Mouse (Mus musculus) embryonic stem cell, embryonic (primary cell): ENCODE data around the gene Cep131.

ENCODE experiments used
- CTCF ChIA-PET, 4 experiments: fragments of 300-600 bp in 2 of 4; fragments of 350-600 bp in 2 of 4; sonication (Branson Sonifier 250); formaldehyde crosslinking; loops; one replicate each; lab custom pipeline; 2022; ENCODE audit warnings: inconsistent platforms in 2 of 4; lab: Charles Lee
- POLR2A ChIA-PET, 4 experiments: fragments of 300-600 bp in 2 of 4; fragments of 350-600 bp in 2 of 4; sonication (Branson Sonifier 250); formaldehyde crosslinking; loops; one replicate each; lab custom pipeline; 2022; ENCODE audit warnings: antibody characterized with exemption in 4 of 4, inconsistent platforms in 1 of 4; lab: Charles Lee

Cep131 gene

DNA sequence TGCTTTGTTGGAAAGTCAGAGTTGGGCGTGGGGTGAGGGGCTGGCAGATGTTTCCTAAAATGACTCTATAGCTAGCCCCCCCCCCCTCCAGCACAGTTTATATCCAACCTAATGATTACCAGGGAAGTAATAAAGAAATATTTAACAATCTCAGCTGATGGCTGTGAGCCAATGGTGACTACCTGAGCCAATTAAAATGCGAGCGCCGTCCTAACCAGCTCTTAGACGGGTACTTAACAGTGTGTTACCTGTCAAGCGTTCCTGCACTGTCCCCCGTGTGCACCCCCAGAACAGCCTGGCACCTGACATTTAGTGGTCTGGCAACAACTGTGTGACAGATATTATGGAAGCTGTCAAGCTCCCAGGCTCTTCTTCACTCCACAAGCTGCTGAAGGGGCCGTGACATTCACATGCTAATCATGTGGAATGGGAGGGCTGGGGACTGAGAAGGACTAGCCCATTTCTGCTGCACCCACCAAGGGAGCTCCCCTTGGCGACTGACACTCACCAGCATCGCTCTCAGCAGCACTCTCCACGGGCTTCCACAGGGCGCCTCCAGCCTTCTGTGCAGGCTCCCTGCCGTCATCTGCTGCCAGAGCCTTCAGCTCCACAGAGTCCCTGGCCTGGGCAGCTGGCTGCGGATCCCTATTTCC lies 23.1 kb upstream of the Cep131 start:
- CTCF ChIA-PET: interaction anchor here (0.6 to 5.5 kb wide), 57 partner anchors 8 to 357 kb away, joined by 3 to 57 read pairs (median 4); partner anchors contain the start of genes Ndufaf8 (in 2 of the 4), Tepsin (in 2 of the 4), Bahcc1 (in 1 of the 4) and Cep131 (in 1 of the 4)
- POLR2A ChIA-PET: interaction anchor here in 3 of 4 experiments (0.7 to 4.2 kb wide), 30 partner anchors 10 to 231 kb away, joined by 3 to 27 read pairs (median 4); partner anchors contain the start of genes Baiap2 (in 2 of the 3), Cep131 (in 2 of the 3), Slc38a10 (in 2 of the 3) and Ndufaf8 (in 1 of the 3)

DNA sequence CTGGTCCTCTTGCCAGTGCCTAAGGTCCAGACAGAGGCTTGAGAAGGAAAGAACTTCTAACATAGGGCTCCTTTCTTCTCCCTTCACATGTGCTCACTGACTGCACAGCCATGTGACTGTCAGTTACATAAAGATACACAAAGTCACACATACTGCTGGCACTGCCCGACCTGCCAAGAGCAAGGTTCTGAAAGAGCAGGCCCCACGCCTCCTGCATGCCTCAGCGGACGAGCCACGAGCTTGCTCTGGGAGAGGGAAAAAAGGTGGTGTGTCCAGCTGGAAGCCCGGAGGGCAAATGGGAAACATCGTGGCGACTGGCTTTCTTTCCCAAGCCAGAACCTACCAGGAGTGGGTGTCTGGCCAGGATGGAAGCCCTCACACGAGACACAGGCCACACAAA lies 21.2 kb upstream of the Cep131 start:
- POLR2A ChIA-PET: interaction anchor here in 2 of 4 experiments (0.6 to 4.1 kb wide), 12 partner anchors 9 to 878 kb away, joined by 3 to 27 read pairs (median 5); partner anchors contain the start of genes Ndufaf8 (in 2 of the 2), Tepsin (in 2 of the 2), Baiap2 (in 1 of the 2) and Slc38a10 (in 1 of the 2)
- CTCF ChIA-PET: interaction anchor here in 3 of 4 experiments (1.1 to 5.5 kb wide), 8 partner anchors 8 to 201 kb away, joined by 3 to 47 read pairs (median 4); no protein-coding TSS in a partner anchor

DNA sequence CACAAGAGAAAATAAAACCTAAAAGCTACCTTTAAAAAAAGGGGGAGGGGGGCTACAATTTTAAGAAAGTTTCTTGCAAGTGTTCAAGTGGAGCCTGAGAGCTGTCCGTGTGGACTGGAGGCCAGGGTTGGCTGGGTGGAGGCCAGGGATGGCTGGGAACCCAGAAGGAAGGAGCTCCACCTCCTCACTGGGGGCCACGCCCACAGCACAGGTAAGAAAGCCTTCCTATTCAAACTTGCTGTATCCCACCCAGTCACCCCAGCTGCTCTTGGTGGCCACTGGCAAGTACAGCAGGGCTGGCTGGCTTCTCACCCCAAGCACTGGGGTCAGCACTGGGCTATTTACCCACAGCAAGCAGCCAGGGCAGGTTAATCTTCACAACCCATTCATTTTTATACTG lies 20.4 kb upstream of the Cep131 start:
- POLR2A ChIA-PET: interaction anchor here in 2 of 4 experiments (0.6 to 1.3 kb wide), 5 partner anchors 14 to 908 kb away, joined by 3 to 5 read pairs (median 3); partner anchors contain the start of gene Slc38a10 (in 1 of the 2)
- CTCF ChIA-PET: interaction anchor here in 3 of 4 experiments (1.4 to 1.7 kb wide), 4 partner anchors 9 to 201 kb away, joined by 3 to 5 read pairs (median 4); no protein-coding TSS in a partner anchor

DNA sequence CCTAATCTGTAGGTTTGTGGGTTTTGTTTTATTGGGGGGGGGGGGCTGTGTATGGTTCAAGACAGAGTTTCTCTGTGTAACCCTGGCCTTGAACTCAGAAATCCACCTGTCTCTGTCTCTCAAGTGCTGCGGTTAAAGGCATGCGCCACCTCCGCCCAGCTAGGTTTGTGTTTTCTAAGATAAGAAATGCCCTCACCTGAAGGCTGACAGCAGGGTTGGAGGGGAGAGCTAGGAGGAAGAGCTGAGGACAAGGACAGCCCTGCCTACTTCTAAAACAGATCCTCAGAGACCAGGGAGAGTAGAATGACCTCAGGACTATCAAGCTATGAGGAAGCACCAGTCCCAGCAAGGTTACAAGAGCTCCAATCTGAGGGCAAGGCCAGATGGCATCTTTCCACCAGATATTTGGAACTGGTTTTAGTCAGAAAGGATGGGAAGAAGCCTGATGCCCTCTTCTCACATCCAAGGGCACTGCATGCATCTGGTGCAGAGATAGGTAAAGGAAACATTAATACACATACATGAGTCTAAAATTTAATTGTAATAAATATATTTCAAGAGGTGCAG lies 16.9 kb upstream of the Cep131 start:
- ChIA-PET POLR2A (interaction anchor here in 3 of 4 experiments (0.6 to 1.9 kb wide), 11 partner anchors 10 to 337 kb away, joined by 3 to 7 read pairs (median 4); partner anchors contain the start of genes Baiap2 (in 1 of the 3) and Slc38a10 (in 1 of the 3)), CTCF (interaction anchor here in 2 of 4 experiments (0.7 to 1.4 kb wide), 5 partner anchors 10 to 204 kb away, joined by 3 to 14 read pairs (median 5); no protein-coding TSS in a partner anchor)

- ChIA-PET CTCF (interaction anchor here in 2 of 4 experiments (0.6 to 1.1 kb wide), 3 partner anchors 8 to 88 kb away, joined by 3 read pairs; no protein-coding TSS in a partner anchor), POLR2A (interaction anchor here in 2 of 4 experiments (0.9 to 1.6 kb wide), 3 partner anchors 15 to 163 kb away, joined by 3 to 4 read pairs (median 3); partner anchors contain the start of gene Cep131 (in 1 of the 2))
Measured at GRCm38 (mm10) chr11:120101036-120101435, 14.4 kb upstream of the Cep131 start.

- POLR2A ChIA-PET: interaction anchor here in 3 of 4 experiments (0.6 to 3.8 kb wide), 41 partner anchors 9 to 670 kb away, joined by 3 to 33 read pairs (median 3); partner anchors contain the start of genes Baiap2 (in 3 of the 3), Cep131 (in 3 of the 3), Slc38a10 (in 2 of the 3) and Ccdc137 (in 1 of the 3)
- CTCF ChIA-PET: interaction anchor here in 3 of 4 experiments (0.5 to 2.8 kb wide), 14 partner anchors 12 to 686 kb away, joined by 3 to 16 read pairs (median 4); partner anchors contain the start of genes Cep131 (in 1 of the 3) and Slc38a10 (in 1 of the 3)
Measured at GRCm38 (mm10) chr11:120098588-120099511, 12.2 kb upstream of the Cep131 start, which contains the start of the genes Tepsin and Ndufaf8. Gene Tepsin, minus strand, starts transcription at chr11:120098731. Gene Ndufaf8, plus strand, starts transcription at chr11:120098928.

DNA sequence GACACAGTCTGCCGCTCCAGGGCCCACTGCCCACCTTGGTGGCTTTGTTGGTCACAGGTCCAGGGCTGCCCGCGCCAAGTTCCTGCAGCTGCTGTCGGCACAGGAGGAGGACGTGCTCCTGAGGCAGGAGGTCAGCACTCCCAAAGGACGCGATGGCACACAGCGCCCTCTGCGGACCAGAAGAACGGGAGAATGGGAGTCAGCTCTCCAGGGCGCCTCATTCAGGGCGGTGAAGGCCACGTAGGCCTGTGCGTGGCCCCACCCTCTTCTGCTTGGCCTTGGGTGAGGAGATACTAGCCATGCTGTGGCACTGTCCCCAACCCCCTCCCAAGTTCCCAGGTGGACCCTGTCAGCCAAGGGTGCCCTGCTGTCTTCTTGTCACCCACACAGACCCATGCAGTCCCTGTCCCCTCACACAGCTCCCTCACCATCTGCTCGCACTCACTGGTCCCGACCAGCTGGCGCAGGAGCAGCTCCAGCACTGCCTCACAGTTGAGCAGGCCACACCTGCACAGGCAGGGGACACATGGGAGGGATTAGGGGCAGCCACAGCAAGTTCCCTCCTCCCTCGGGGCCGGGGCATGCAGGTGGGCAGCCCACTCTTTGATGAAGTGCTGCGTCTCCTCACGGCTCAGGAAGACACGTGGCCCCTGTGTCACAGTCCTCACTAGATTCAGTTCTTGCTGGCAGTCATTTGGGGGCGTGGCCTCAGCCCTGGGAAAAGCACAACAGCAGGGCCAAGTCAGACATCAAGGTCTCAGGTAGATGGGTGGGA lies 6.4 kb upstream of the Cep131 start:
- CTCF ChIA-PET: interaction anchor here (0.7 to 3.5 kb wide), 19 partner anchors 10 to 280 kb away, joined by 3 to 20 read pairs (median 3); partner anchors contain the start of gene Chmp6 (in 1 of the 4)

GRCm38 (mm10) chr11:120090661-120091060 lies 4.0 kb upstream of the Cep131 start:
- ChIA-PET CTCF (interaction anchor here in 1 of 4 experiments (1.5 kb wide), 1 partner anchor 25 kb away, joined by 5 read pairs; no protein-coding TSS in a partner anchor), POLR2A (no interaction called here)

More for the DNA sequence above, 6.4 kb upstream of the Cep131 start:
- POLR2A ChIA-PET: interaction anchor here in 3 of 4 experiments (0.5 to 1.6 kb wide), 20 partner anchors 10 to 858 kb away, joined by 3 to 8 read pairs (median 3); partner anchors contain the start of gene Baiap2 (in 3 of the 3)

GRCm38 (mm10) chr11:120085891-120086627 lies 568 bp downstream of the Cep131 start:
- ChIA-PET POLR2A (interaction anchor here in 3 of 4 experiments (0.6 to 4.6 kb wide), 37 partner anchors 8 to 486 kb away, joined by 3 to 33 read pairs (median 4); partner anchors contain the start of genes Ndufaf8 (in 3 of the 3), Tepsin (in 3 of the 3), Baiap2 (in 2 of the 3) and Aatk (in 1 of the 3)), CTCF (interaction anchor here (0.6 to 4.8 kb wide), 18 partner anchors 8 to 177 kb away, joined by 3 to 37 read pairs (median 4); partner anchors contain the start of genes Ndufaf8 (in 1 of the 4) and Tepsin (in 1 of the 4))

GRCm38 (mm10) chr11:120080282-120080681 lies 6.3 kb downstream of the Cep131 start:
- ChIA-PET POLR2A (no interaction called here), CTCF (interaction anchor here in 3 of 4 experiments (0.6 to 1.4 kb wide), 3 partner anchors 15 to 150 kb away, joined by 4 to 6 read pairs (median 4); no protein-coding TSS in a partner anchor)

DNA sequence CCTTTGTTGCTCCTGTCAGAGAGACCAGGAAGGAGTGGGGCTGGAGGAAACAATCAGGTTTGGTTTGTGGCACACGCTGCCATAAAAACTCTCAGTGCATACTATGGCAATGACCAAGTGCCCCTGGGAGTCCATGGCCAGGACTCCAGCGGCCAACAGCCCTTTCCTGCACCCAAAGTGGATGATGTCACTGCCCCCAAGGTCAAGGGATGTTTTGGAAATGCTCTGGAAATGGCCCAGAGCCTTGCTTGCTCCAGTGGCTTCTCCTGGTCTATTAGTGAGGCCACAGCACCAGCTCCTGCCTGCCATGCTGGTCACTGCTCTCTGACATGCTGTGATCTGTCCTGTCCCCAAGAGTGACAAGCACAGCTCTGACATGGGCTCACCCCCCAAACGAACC lies 10.4 kb downstream of the Cep131 start:
- ChIA-PET CTCF (interaction anchor here in 3 of 4 experiments (1.2 to 2.0 kb wide), 5 partner anchors 8 to 11 kb away, joined by 4 to 6 read pairs (median 4); no protein-coding TSS in a partner anchor), POLR2A (interaction anchor here in 2 of 4 experiments (0.9 to 1.1 kb wide), 2 partner anchors 8 to 10 kb away, joined by 3 to 4 read pairs; partner anchors contain the start of gene Cep131 (in 1 of the 2))

- POLR2A ChIA-PET: interaction anchor here in 2 of 4 experiments (0.9 to 2.1 kb wide), 3 partner anchors 10 to 235 kb away, joined by 4 to 7 read pairs (median 4); partner anchors contain the start of gene Cep131 (in 1 of the 2)
- CTCF ChIA-PET: interaction anchor here in 3 of 4 experiments (0.5 to 1.6 kb wide), 5 partner anchors 8 to 365 kb away, joined by 3 to 8 read pairs (median 3); partner anchors contain the start of gene Cep131 (in 1 of the 3)
Measured at GRCm38 (mm10) chr11:120072986-120073647, 13.5 kb downstream of the Cep131 start.

GRCm38 (mm10) chr11:120071731-120072320 lies 14.8 kb downstream of the Cep131 start:
- ChIA-PET POLR2A (interaction anchor here in 1 of 4 experiments (0.5 to 2.1 kb wide), 4 partner anchors 15 to 503 kb away, joined by 3 to 7 read pairs (median 4); partner anchors contain the start of genes Cep131, Ndufaf8 and Tepsin), CTCF (interaction anchor here in 1 of 4 experiments (1.0 to 1.3 kb wide), 2 partner anchors 12 to 38 kb away, joined by 3 to 5 read pairs; no protein-coding TSS in a partner anchor)
